Mouse (Mus musculus): ENCODE results near the gene Prickle4.

DNA sequence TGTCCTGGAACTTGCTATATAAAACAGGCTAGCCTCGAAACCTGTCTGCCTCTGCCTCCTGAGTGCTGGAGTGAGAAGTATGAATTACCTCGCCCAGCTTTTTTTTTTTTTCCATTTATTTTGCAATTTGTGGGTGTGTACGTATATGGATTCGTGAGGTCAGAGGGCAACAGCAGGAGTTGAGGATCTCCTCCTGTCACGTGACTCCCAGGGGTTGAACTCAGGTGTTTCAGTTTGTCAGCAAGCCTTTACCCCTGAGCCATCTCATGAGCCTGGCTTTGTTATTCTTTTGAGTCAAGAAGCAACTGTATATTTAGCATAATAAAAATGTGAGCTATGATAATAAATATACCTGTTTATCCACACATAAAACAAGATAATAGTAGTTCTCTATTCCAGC lies 38.8 kb downstream of the Prickle4 start:
- TF ChIP-seq POLR2A (IDR thresholded peaks at IDR 0.05; ENCODE audit: low read depth, low read length) = no peak
- no peak for TF ChIP-seq CTCF (IDR thresholded peaks at IDR 0.05; ENCODE audit: extremely low read depth, insufficient read length, insufficient replicate concordance, low read depth, low read length)
